Mouse (Mus musculus) G1E (cell line): ENCODE results near the gene Kcp. TPM values are rescaled to one million over a fixed set of nuclear protein-coding genes. Genes with fewer than 3 reads are reported as not detected.

Source experiments
- ATAC-seq: 2 replicates; pipeline ENCODE4 v1.8.0; 2016; ENCODE audit warnings: mild to moderate bottlenecking; ENCODE audit not compliant: insufficient number of reproducible peaks, poor library complexity, low FRiP score, severe bottlenecking; ENCODE audit errors: extremely low read depth
- DNase-seq: peaks from one replicate; pipeline ENCODE4 v3.0.0; 2012; ENCODE audit warnings: low spot score
- H3K27me3 ChIP-seq: 2 replicates; pipeline ENCODE4 v1.6.1; 2012; ENCODE audit warnings: mild to moderate bottlenecking, low read length, inconsistent platforms; ENCODE audit not compliant: insufficient read depth
- H3K36me3 ChIP-seq: replicated peaks from 2 replicates; pipeline ENCODE3; 2012; ENCODE audit warnings: mild to moderate bottlenecking, inconsistent platforms
- H3K4me1 ChIP-seq: 2 replicates; pipeline ENCODE4 v1.6.1; 2012; ENCODE audit warnings: low read depth, low read length, inconsistent platforms, mixed read lengths; ENCODE audit not compliant: insufficient read depth
- H3K4me3 ChIP-seq: 2 replicates; pipeline ENCODE4 v1.5.1; 2012; ENCODE audit warnings: low read depth, mild to moderate bottlenecking, inconsistent platforms, low read length, moderate library complexity, mixed read lengths
- H3K9me3 ChIP-seq: replicated peaks from 2 replicates; pipeline ENCODE4 v1.6.1; 2012; ENCODE audit warnings: inconsistent platforms
- CTCF ChIP-seq: IDR thresholded peaks from 2 replicates; pipeline ENCODE4 v1.5.1; 2012; ENCODE audit warnings: low read depth, low read length, inconsistent platforms, mixed read lengths
- GATA1 ChIP-seq: IDR thresholded peaks from 2 replicates; pipeline ENCODE4 v1.6.1; 2012; ENCODE audit warnings: borderline replicate concordance, low read length, inconsistent platforms, mixed read lengths
- GATA2 ChIP-seq: IDR thresholded peaks from 2 replicates; pipeline ENCODE4 v1.6.1; 2012; ENCODE audit warnings: low read depth, low read length, inconsistent platforms, borderline replicate concordance
- POLR2AphosphoS5 ChIP-seq: IDR thresholded peaks from 2 replicates; pipeline ENCODE4 v1.6.1; 2012; ENCODE audit warnings: low read depth, low read length, inconsistent platforms; ENCODE audit not compliant: insufficient replicate concordance
- TAL1 ChIP-seq: conservative IDR thresholded peaks from 2 replicates; pipeline ENCODE4 v1.6.1; 2012; ENCODE audit warnings: low read depth, low read length, inconsistent platforms, mixed read lengths
- polyA plus RNA-seq: library from polyadenylated mRNA; stranded (reverse); fragments of >175 nt; gene quantifications from 2 replicates; pipeline ENCODE4 v1.2.3, GENCODE M21; 2012
- total RNA-seq, 2 experiments: library from RNA; stranded (forward) in 1 of 2; stranded (reverse) in 1 of 2; fragments of 200-1000 nt in 1 of 2; fragments of >200 nt in 1 of 2; fragmentation: Nextera tagmentation in 1 of 2; gene quantifications; 2 replicates each; pipeline ENCODE4 v1.2.3; 2014 to 2017

The Kcp gene
- 1.7 TPM in 1 of 2 replicates, not detected in the other for total RNA-seq (2014; fragmentation: Nextera tagmentation)
- total RNA-seq (2017): 0.06 and 0.22 TPM in 2 replicates
- 0.30 and 0.44 TPM in 2 replicates for polyA plus RNA-seq

DNA sequence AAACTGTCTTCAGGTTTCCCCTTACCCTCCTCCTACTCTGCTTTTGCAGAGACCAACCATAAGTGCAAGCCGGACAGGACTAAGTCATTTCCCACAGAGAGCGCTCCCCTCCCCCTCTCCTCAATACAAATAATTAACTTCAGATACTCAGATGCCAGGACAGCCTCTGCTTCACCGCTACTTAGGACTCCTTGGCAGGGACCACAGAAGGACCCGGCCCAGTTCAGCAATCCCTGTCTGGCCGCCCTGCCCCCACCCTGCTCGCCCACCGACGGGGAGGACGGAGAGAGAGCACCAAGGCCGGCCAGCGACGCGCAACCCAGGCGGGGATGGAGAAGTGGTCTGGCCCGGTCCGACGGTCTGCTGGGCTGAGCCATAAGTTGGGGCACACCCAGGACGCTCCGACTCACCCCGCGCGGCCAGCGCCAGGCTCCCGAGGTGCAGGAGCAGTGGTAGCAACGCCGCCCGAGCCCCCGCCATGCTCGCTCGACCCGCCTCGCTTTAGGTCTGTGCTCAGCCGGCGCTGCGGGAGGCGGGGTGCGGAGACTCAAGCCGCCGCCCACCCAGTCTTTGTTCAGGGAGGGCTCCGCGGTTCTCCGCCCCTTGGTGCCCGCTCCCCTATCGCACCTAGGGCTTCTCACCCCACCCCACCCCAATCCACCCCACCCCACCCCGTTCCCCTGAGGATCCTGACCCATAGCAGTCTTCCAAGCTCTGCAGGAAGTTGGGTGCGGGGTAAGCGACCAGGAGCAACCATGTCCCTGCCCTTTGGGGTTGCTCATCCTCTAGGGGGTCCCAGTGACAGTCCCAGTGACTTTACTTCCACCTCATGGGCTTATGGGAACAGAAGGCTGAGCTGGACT, at the start of gene Kcp:
Gene Kcp, minus strand, starts transcription at position 506 of the 863 bp plus-strand sequence.
- DNase-seq: no peak
- TF ChIP-seq GATA2 (no peak), GATA1 (no peak), CTCF (no peak)
- Histone ChIP-seq H3K27me3 (peaks cover 58% of the 10 kb centered on the region), H3K4me1 (peaks cover 2% of the 10 kb centered on the region; the same call in 1 of the 2 replicates), H3K36me3 (no peaks in the 10 kb centered on the region), H3K4me3 (no peak within 1 kb of the TSS), H3K9me3 (no peaks in the 10 kb centered on the region)
- no peak for ATAC-seq

DNA sequence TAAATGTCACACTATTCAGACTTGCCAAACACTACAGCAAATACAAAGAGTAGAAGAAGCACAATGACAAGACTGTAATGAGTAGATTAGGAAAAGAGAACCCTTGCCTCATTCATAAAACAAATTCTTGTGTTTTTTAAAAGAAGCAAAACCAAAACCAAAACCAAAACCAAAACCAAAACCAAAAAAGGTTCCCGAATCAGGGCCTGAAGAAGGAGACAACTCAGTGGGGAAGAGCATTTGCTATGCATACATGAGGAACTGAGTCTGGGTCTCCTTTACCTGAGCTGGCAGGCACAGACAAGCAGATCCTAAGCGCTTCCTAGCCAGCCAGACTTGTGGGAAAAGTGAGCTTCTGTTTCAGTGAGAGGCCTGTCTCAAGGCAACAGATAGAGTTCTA, 49.4 kb upstream of the Kcp start:
- ATAC-seq: no peak
- no peaks in the 10 kb centered on the region for H3K4me1 ChIP-seq
- H3K36me3 ChIP-seq: peaks cover 95% of the 10 kb centered on the region
- H3K4me3 ChIP-seq: no peak overlapping the region
- DNase-seq: no peak
- no peak for TF ChIP-seq POLR2AphosphoS5
- TF ChIP-seq GATA1: no peak
- no peak for TF ChIP-seq GATA2
- no peak for TF ChIP-seq CTCF
- no peak for TF ChIP-seq TAL1
- H3K9me3 ChIP-seq: no peaks in the 10 kb centered on the region
- H3K27me3 ChIP-seq: no peaks in the 10 kb centered on the region

DNA sequence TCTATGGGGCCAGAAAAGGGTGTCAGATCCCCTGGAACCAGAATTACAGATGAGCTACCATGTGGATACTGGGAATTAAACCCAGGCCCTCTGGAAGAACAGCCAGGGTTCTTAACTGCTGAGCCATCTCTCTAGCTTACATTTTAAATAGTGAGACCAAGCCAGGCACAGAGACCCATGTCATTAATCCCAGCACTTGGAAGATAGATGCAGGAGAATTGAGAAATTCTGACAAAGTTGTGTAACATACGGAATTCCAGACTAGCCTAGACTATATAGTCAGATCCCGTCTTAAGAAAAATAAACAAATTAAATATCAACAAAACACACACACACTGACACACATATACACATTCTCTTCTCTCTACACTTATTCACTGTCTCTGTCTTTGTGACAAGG, 44.8 kb upstream of the Kcp start:
- DNase-seq (no peak), ATAC-seq (no peak)
- Histone ChIP-seq H3K36me3 (peaks cover 96% of the 10 kb centered on the region), H3K9me3 (no peaks in the 10 kb centered on the region), H3K27me3 (no peaks in the 10 kb centered on the region), H3K4me1 (no peaks in the 10 kb centered on the region), H3K4me3 (no peak overlapping the region)
- TF ChIP-seq GATA2 (no peak), POLR2AphosphoS5 (no peak), GATA1 (no peak), CTCF (no peak), TAL1 (no peak)

DNA sequence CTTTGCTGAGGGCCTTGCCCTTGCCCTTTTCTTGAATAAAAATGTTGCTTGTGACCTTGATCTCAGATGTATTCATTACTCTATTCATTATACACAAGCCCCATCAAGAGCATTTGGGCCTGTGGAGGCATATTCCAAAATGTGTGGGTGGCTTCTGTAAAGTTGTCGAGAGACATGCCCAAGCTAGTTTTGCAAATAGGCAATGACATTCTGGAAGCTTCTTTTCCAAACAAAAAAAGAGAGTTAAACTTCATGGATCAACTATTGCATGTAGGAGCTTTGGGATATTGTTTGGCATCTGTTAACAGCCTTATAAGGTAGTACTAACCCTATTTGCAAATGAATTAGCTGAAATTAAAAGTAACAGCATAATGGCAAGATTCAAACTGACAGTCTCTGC, 40.3 kb upstream of the Kcp start:
- peaks cover 98% of the 10 kb centered on the region for H3K36me3 ChIP-seq
- no peak overlapping the region for H3K4me3 ChIP-seq
- DNase-seq (no peak), ATAC-seq (no peak)
- no peaks in the 10 kb centered on the region for H3K4me1 ChIP-seq
- TF ChIP-seq CTCF (no peak), GATA2 (no peak)
- H3K9me3 ChIP-seq: no peaks in the 10 kb centered on the region
- no peaks in the 10 kb centered on the region for H3K27me3 ChIP-seq

- H3K4me3 ChIP-seq: no peak overlapping the region
These were observed 39.8 kb upstream of the Kcp start for GRCm38 (mm10) chr6:29547582-29547981.

DNA sequence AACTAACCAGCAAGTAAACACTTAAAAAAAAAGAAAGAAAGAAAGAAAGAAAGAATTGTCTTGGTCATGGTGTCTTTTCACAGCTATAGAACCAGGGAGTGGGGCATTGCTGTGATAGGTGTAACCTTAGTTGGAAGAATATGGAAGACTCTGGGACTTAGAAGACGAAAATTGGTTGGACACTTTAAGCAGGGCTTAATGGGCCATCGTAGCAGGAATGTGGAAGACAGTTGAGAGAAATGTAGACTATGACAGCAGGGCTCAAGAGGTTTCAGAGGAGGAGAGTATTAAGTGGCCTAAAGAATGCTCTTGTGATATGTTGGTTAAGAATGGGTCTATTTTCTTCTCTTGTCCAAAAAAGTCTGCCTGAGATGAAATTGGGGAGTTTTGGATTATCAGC, 37.9 kb upstream of the Kcp start:
- DNase-seq (no peak), ATAC-seq (no peak)
- Histone ChIP-seq H3K27me3 (no peaks in the 10 kb centered on the region), H3K9me3 (no peaks in the 10 kb centered on the region), H3K4me1 (no peaks in the 10 kb centered on the region), H3K4me3 (no peak overlapping the region), H3K36me3 (peaks cover 96% of the 10 kb centered on the region)
- no peak for TF ChIP-seq CTCF
- TF ChIP-seq GATA2: no peak
- TF ChIP-seq TAL1: no peak
- no peak for TF ChIP-seq GATA1
- no peak for TF ChIP-seq POLR2AphosphoS5

More at GRCm38 (mm10) chr6:29547582-29547981, 39.8 kb upstream of the Kcp start:
- TF ChIP-seq CTCF (no peak), TAL1 (no peak), GATA2 (no peak), GATA1 (no peak), POLR2AphosphoS5 (no peak)
- H3K9me3 ChIP-seq: no peaks in the 10 kb centered on the region
- ATAC-seq (no peak), DNase-seq (no peak)
- no peaks in the 10 kb centered on the region for H3K27me3 ChIP-seq
- no peaks in the 10 kb centered on the region for H3K4me1 ChIP-seq
- H3K36me3 ChIP-seq: peaks cover 98% of the 10 kb centered on the region
